Mouse (Mus musculus): Measurements from ENCODE around the gene Sult1a1. TPM values are rescaled to one million over a fixed set of nuclear protein-coding genes. Genes with fewer than 3 reads are reported as not detected.

The Sult1a1 gene
- polyA plus RNA-seq, 2 experiments: 4.5 to 15.2 TPM

- peaks cover 0 to 5% of the 10 kb centered on the region in 2 experiments; a peak in 2 of 4 replicates for H3K4me1 ChIP-seq (replicated peaks; ENCODE audit: control insufficient read depth in 2 of 2, insufficient read depth in 2 of 2, low read length in 1 of 2)
- no peak for ATAC-seq (ENCODE audit: insufficient read depth)
- DNase-seq (ENCODE audit: low read depth in 3 of 3, low spot score in 3 of 3): no peak
These were observed 26.1 kb upstream of the Sult1a1 start for GRCm38 (mm10) chr7:126702358-126702757.

GRCm38 (mm10) chr7:126701559-126702357 is 25.5 kb upstream of the Sult1a1 start:
- H3K4me1 ChIP-seq (replicated peaks; ENCODE audit: control insufficient read depth in 2 of 2, insufficient read depth in 2 of 2, low read length in 1 of 2): peaks cover 0 to 5% of the 10 kb centered on the region in 2 experiments; a peak in 3 of 4 replicates
- TF ChIP-seq CTCF (IDR thresholded peaks at IDR 0.05; ENCODE audit: low read depth): no peak
- no peak for TF ChIP-seq EP300 (IDR thresholded peaks at IDR 0.05; ENCODE audit: low read depth)
- H3K27me3 ChIP-seq (ENCODE audit: control insufficient read depth, insufficient read depth, low read length): peaks cover 3% of the 10 kb centered on the region
- 44% methylated on average over 24 of the region's 24 CpGs for WGBS (ENCODE audit: insufficient replicate concordance)
- ATAC-seq (ENCODE audit: insufficient read depth) (no peak), DNase-seq (ENCODE audit: low read depth in 3 of 3, low spot score in 3 of 3) (no peak)
- peak overlapping the region; percentile 5 to 20; a peak in 1 of 4 replicates for H3K4me3 ChIP-seq (ENCODE audit: insufficient read depth in 1 of 2, low read depth in 2 of 2, low read length in 2 of 2)
- H3K27ac ChIP-seq: no peak overlapping the region
- no peaks in the 10 kb centered on the region for H3K9me3 ChIP-seq (ENCODE audit: control insufficient read depth, low read length)
- peak overlapping the region; percentile 44 for H3K4me2 ChIP-seq (ENCODE audit: low read depth)
- no peak overlapping the region for H3K9ac ChIP-seq (replicated peaks)
- no peaks in the 10 kb centered on the region for H3K36me3 ChIP-seq (replicated peaks; ENCODE audit: control insufficient read depth, insufficient read depth, low read depth)

More at GRCm38 (mm10) chr7:126702358-126702757, 26.1 kb upstream of the Sult1a1 start:
- Histone ChIP-seq H3K36me3 (replicated peaks; ENCODE audit: control insufficient read depth, insufficient read depth, low read depth) (no peaks in the 10 kb centered on the region), H3K9me3 (ENCODE audit: control insufficient read depth, low read length) (no peaks in the 10 kb centered on the region), H3K4me3 (ENCODE audit: insufficient read depth in 1 of 2, low read depth in 2 of 2, low read length in 2 of 2) (peak overlapping the region; percentile 15 to 18; a peak in 2 of 4 replicates), H3K27me3 (ENCODE audit: control insufficient read depth, insufficient read depth, low read length) (peaks cover 3% of the 10 kb centered on the region), H3K27ac (no peak overlapping the region), H3K9ac (replicated peaks) (no peak overlapping the region), H3K4me2 (ENCODE audit: low read depth) (peak overlapping the region; percentile 44)
- no peak for TF ChIP-seq CTCF (IDR thresholded peaks at IDR 0.05; ENCODE audit: low read depth)
- no peak for TF ChIP-seq EP300 (IDR thresholded peaks at IDR 0.05; ENCODE audit: low read depth)
- 38% methylated on average over 6 of the region's 6 CpGs for WGBS (ENCODE audit: insufficient replicate concordance)

- H3K4me2 ChIP-seq (ENCODE audit: low read depth): peak overlapping the region; percentile 44
- WGBS (ENCODE audit: insufficient replicate concordance): 2% methylated on average over 11 of the region's 11 CpGs
- H3K9ac ChIP-seq (replicated peaks): no peak overlapping the region
- DNase-seq (ENCODE audit: low read depth in 3 of 3, low spot score in 3 of 3): peak; percentile 71 to 77 (median 72)
- TF ChIP-seq CTCF (IDR thresholded peaks at IDR 0.05; ENCODE audit: low read depth) (peak; percentile 97), EP300 (IDR thresholded peaks at IDR 0.05; ENCODE audit: low read depth) (no peak)
- H3K27ac ChIP-seq: no peak overlapping the region
- ATAC-seq (ENCODE audit: insufficient read depth): peak; percentile 50
- no peaks in the 10 kb centered on the region for H3K36me3 ChIP-seq (replicated peaks; ENCODE audit: control insufficient read depth, insufficient read depth, low read depth)
- H3K4me3 ChIP-seq (ENCODE audit: insufficient read depth in 1 of 2, low read depth in 2 of 2, low read length in 2 of 2): peak overlapping the region; percentile 5 to 20; a peak in 2 of 4 replicates
- H3K4me1 ChIP-seq (replicated peaks; ENCODE audit: control insufficient read depth in 2 of 2, insufficient read depth in 2 of 2, low read length in 1 of 2): peaks cover 0 to 5% of the 10 kb centered on the region in 2 experiments; a peak in 3 of 4 replicates
- H3K27me3 ChIP-seq (ENCODE audit: control insufficient read depth, insufficient read depth, low read length): peaks cover 3% of the 10 kb centered on the region
- H3K9me3 ChIP-seq (ENCODE audit: control insufficient read depth, low read length): no peaks in the 10 kb centered on the region
These were observed 24.8 kb upstream of the Sult1a1 start for GRCm38 (mm10) chr7:126701070-126701469.

GRCm38 (mm10) chr7:126700063-126701015 is 24.1 kb upstream of the Sult1a1 start:
- Histone ChIP-seq H3K4me3 (ENCODE audit: insufficient read depth in 1 of 2, low read depth in 2 of 2, low read length in 2 of 2) (no peak overlapping the region), H3K9me3 (ENCODE audit: control insufficient read depth, low read length) (no peaks in the 10 kb centered on the region), H3K27me3 (ENCODE audit: control insufficient read depth, insufficient read depth, low read length) (peaks cover 3% of the 10 kb centered on the region), H3K27ac (no peak overlapping the region), H3K36me3 (replicated peaks; ENCODE audit: control insufficient read depth, insufficient read depth, low read depth) (no peaks in the 10 kb centered on the region), H3K4me2 (ENCODE audit: low read depth) (no peak overlapping the region), H3K4me1 (replicated peaks; ENCODE audit: control insufficient read depth in 2 of 2, insufficient read depth in 2 of 2, low read length in 1 of 2) (peaks cover 0 to 5% of the 10 kb centered on the region in 2 experiments; a peak in 3 of 4 replicates), H3K9ac (replicated peaks) (no peak overlapping the region)
- DNase-seq (ENCODE audit: low read depth in 3 of 3, low spot score in 3 of 3): no peak
- 73% methylated on average over 25 of the region's 25 CpGs for WGBS (ENCODE audit: insufficient replicate concordance)
- TF ChIP-seq CTCF (IDR thresholded peaks at IDR 0.05; ENCODE audit: low read depth) (no peak), EP300 (IDR thresholded peaks at IDR 0.05; ENCODE audit: low read depth) (no peak)
- no peak for ATAC-seq (ENCODE audit: insufficient read depth)

Measured in liver, embryonic 14.5 days (tissue).